In the genomic region with DNA sequence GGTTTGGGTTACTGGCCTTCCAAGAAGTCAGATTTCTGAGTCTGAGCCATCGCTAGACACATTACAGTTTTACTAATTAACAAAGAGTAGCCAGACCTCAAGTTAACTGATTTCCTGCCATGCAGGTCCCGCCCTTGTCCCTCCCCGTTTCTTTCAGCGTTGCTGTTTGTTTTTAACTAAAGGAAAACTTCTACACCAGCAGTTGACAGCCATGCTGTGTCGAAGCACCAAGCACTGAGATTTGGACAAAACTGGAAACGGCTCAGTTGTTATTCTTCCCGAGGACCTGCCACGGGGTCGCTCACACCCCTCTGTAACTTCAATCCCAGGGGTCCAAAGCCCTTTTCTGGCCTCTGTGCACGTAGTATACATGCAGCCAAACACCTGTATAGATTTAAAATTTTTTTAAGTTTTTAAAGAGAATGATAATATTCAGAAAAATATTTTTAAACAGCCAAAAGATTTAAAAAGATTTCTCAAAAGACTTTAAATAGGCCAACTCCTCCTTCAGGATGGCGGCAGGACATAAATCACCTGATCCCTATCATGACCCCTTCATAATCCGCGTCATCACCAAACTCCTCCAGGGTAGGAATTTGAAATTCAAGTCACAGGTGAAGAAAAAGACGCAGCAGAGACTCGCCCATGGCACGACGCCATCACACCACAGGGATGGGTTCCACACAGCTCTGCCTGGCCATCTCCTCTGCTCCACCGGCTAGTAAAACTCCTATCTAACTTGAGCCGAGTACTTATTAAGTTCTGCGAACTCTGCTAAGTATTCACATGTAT, we compare ENCODE assay signal across 12 mouse cellular contexts. TPM values are rescaled to one million over a fixed set of nuclear protein-coding genes. Genes with fewer than 3 reads are reported as not detected.
DNase-seq lines count a peak whose midpoint lies in the region; ATAC-seq and TF ChIP-seq lines count a peak whose summit lies in the region.
"Had no signal": no experiment of that assay in that cellular context is flagged by ENCODE, and none has a peak within 500 bp of the region (broad histone marks: within the 10 kb centered on the region; RNA-seq: fewer than 3 reads in every experiment).

No protein-coding gene starts in this region.

- peaks cover 3% of the 10 kb centered on the region; the same call in 1 of the 2 replicates for H3K4me1 ChIP-seq in intestine, embryonic 16.5 days (ENCODE audit: control insufficient read depth, insufficient read depth, low read length)
- H3K4me1 ChIP-seq: embryonic facial prominence, embryonic 10.5 days; forebrain, embryonic 13.5 days had no signal

- peak; percentile 40 for DNase-seq in gastrocnemius, adult 2 months
- no peak for DNase-seq in gastrocnemius, adult 18-20 months (ENCODE audit: low spot score)
- DNase-seq in kidney, postnatal 4 days = peak; percentile 42 to 63
- DNase-seq in c-Kit-positive CD71-positive TER-119-positive erythroid progenitor cells, embryonic 14.5 days (ENCODE audit: low spot score) = no peak
- no peak for DNase-seq in layer of hippocampus, adult 8-10 months (ENCODE audit: low spot score in 2 of 2)

- H3K9ac ChIP-seq in intestine, embryonic 16.5 days (ENCODE audit: low read depth, low read length) = no peak overlapping the region
- H3K9ac ChIP-seq: forebrain, embryonic 13.5 days; liver, embryonic 12.5 days had no signal

- H3K4me3 ChIP-seq in gastrocnemius, adult 2 months = peak overlapping the region; percentile 25
- no peak overlapping the region for H3K4me3 ChIP-seq in intestine, embryonic 16.5 days (ENCODE audit: low read length)
- H3K4me3 ChIP-seq: embryonic facial prominence, embryonic 10.5 days; forebrain, embryonic 13.5 days; liver, embryonic 12.5 days; myocyte had no signal

- no peaks in the 10 kb centered on the region for H3K9me3 ChIP-seq in intestine, embryonic 16.5 days (ENCODE audit: control insufficient read depth, low read length)
- H3K9me3 ChIP-seq: embryonic facial prominence, embryonic 10.5 days; forebrain, embryonic 13.5 days; liver, embryonic 12.5 days had no signal

- TF ChIP-seq CTCF in gastrocnemius, adult 2 months (IDR thresholded peaks at IDR 0.05) = no peak

- no peak overlapping the region for H3K4me2 ChIP-seq in intestine, embryonic 16.5 days (ENCODE audit: low read depth, low read length)
- H3K4me2 ChIP-seq: forebrain, embryonic 13.5 days; liver, embryonic 12.5 days had no signal

- no peaks in the 10 kb centered on the region for H3K27me3 ChIP-seq in intestine, embryonic 16.5 days (replicated peaks; ENCODE audit: control insufficient read depth, insufficient read depth, low read length)
- H3K27me3 ChIP-seq: forebrain, embryonic 13.5 days; liver, embryonic 12.5 days had no signal

- WGBS in intestine, embryonic 16.5 days = 76% methylated on average over 20 of the region's 20 CpGs

- no peaks in the 10 kb centered on the region for H3K36me3 ChIP-seq in intestine, embryonic 16.5 days (ENCODE audit: control insufficient read depth, insufficient read depth, low read length)
- H3K36me3 ChIP-seq: embryonic facial prominence, embryonic 10.5 days; liver, embryonic 12.5 days had no signal

- peak overlapping the region; percentile 58 for H3K27ac ChIP-seq in gastrocnemius, adult 2 months
- H3K27ac ChIP-seq in intestine, embryonic 16.5 days (ENCODE audit: low read length) = no peak overlapping the region
- H3K27ac ChIP-seq: embryonic facial prominence, embryonic 10.5 days; forebrain, embryonic 13.5 days; liver, embryonic 12.5 days had no signal

- peak; percentile 29 for ATAC-seq in CD4-positive, CD25-positive, alpha-beta regulatory T cell, adult 4 months
- peak; percentile 38 for ATAC-seq in inflammation-experienced regulatory T-cells, adult 6 months
- ATAC-seq in intestine, embryonic 16.5 days = no peak

- intact Hi-C loops in gastrocnemius, adult 2 months (cut with DNase I) = loop anchor here (1.0 kb wide), 2 partner anchors 45 to 59 kb away; no protein-coding TSS in a partner anchor

RNA-seq across cellular contexts. Expression of gene S100a10, which starts 6.9 kb away (rescaled TPM):
- total RNA-seq in gastrocnemius, adult 2 months (2021) = 10 to 100 TPM; 29.0 to 61.7 TPM
- 10 to 100 TPM; 42.2 to 48.1 TPM for total RNA-seq in gastrocnemius, adult 18-20 months (2021)
- polyA plus RNA-seq in CD4-positive, CD25-positive, alpha-beta regulatory T cell, adult 4 months (2017; shearing (Covaris generic)) = 100 to 1,000 TPM; 693 to 848 TPM
- 1,000 to 10,000 TPM in 1 of 3 experiments, 100 to 1,000 TPM in 2; 678 to 1,984 (median 706) TPM for polyA plus RNA-seq in inflammation-experienced regulatory T-cells, adult 6 months (2017; shearing (Covaris generic))
- 722 and 728 TPM in 2 replicates for polyA plus RNA-seq in intestine, embryonic 16.5 days (2015; fragmentation: Nextera tagmentation; extraction: Ambion mirVana)
- total RNA-seq in layer of hippocampus, adult 8-10 months (2022) = 10 to 100 TPM; 16.7 to 37.3 (median 28.5) TPM

RNA-seq across cellular contexts. Expression of gene S100a11, which starts 27.7 kb away (rescaled TPM):
- total RNA-seq in gastrocnemius, adult 2 months (2021) = 10 to 100 TPM; 27.0 to 48.3 TPM
- total RNA-seq in gastrocnemius, adult 18-20 months (2021) = 10 to 100 TPM; 27.1 to 50.4 TPM
- 100 to 1,000 TPM; 613 to 644 TPM for polyA plus RNA-seq in CD4-positive, CD25-positive, alpha-beta regulatory T cell, adult 4 months (2017; shearing (Covaris generic))
- polyA plus RNA-seq in inflammation-experienced regulatory T-cells, adult 6 months (2017; shearing (Covaris generic)) = 1,000 to 10,000 TPM in 2 of 3 experiments, 100 to 1,000 TPM in 1; 738 to 2,389 (median 1,003) TPM
- 711 and 730 TPM in 2 replicates for polyA plus RNA-seq in intestine, embryonic 16.5 days (2015; fragmentation: Nextera tagmentation; extraction: Ambion mirVana)
- total RNA-seq in layer of hippocampus, adult 8-10 months (2022) = 10 to 100 TPM in 2 of 4 experiments, 1 to 10 TPM in 2; 6.1 to 19.4 (median 13.9) TPM

Comparison
In these comparisons a context has a peak if more than half of its experiments do, and no peak if none do; other contexts are left out.
1. DNase-seq: peak in gastrocnemius, adult 2 months (single experiment) and kidney, postnatal 4 days (2 of 2); none in gastrocnemius, adult 18-20 months (single experiment), c-Kit-positive CD71-positive TER-119-positive erythroid progenitor cells, embryonic 14.5 days (single experiment) and layer of hippocampus, adult 8-10 months (0 of 2).